Mouse (Mus musculus): Measurements from ENCODE around the gene Mrln. TPM values are rescaled to one million over a fixed set of nuclear protein-coding genes. Genes with fewer than 3 reads are reported as not detected.

The Mrln gene
- polyA plus RNA-seq, 1 experiment from 2014 or later = 1.9 TPM

GRCm38 (mm10) chr10:70174494-70175190 is 29.8 kb upstream of the Mrln start:
- Histone ChIP-seq H3K27ac (no peak overlapping the region), H3K9me3 (no peaks in the 10 kb centered on the region), H3K4me1 (peaks cover 3% of the 10 kb centered on the region; the same call in 1 of the 2 replicates), H3K36me3 (replicated peaks) (peaks cover 7% of the 10 kb centered on the region; the same call in 1 of the 2 replicates), H3K27me3 (replicated peaks) (no peaks in the 10 kb centered on the region), H3K4me3 (no peak overlapping the region), H3K4me2 (no peak overlapping the region), H3K9ac (no peak overlapping the region)
- 80% methylated on average over 16 of the region's 16 CpGs for WGBS
- ATAC-seq (replicated peaks) = no peak

- Histone ChIP-seq H3K9me3 (no peaks in the 10 kb centered on the region), H3K4me3 (no peak overlapping the region), H3K36me3 (replicated peaks) (peaks cover 7% of the 10 kb centered on the region; the same call in 1 of the 2 replicates), H3K4me1 (peaks cover 8% of the 10 kb centered on the region; the same call in 1 of the 2 replicates), H3K9ac (no peak overlapping the region), H3K4me2 (no peak overlapping the region), H3K27me3 (replicated peaks) (no peaks in the 10 kb centered on the region), H3K27ac (no peak overlapping the region)
- WGBS = 91% methylated on average over 9 of the region's 9 CpGs
- ATAC-seq (replicated peaks) = no peak
Measured at GRCm38 (mm10) chr10:70180727-70181126, 23.7 kb upstream of the Mrln start.

GRCm38 (mm10) chr10:70181279-70181972 is 23.0 kb upstream of the Mrln start:
- no peak for ATAC-seq (replicated peaks)
- Histone ChIP-seq H3K27ac (no peak overlapping the region), H3K4me2 (no peak overlapping the region), H3K27me3 (replicated peaks) (no peaks in the 10 kb centered on the region), H3K4me1 (peaks cover 8% of the 10 kb centered on the region; the same call in 1 of the 2 replicates), H3K9ac (no peak overlapping the region), H3K9me3 (no peaks in the 10 kb centered on the region), H3K4me3 (no peak overlapping the region), H3K36me3 (replicated peaks) (peaks cover 7% of the 10 kb centered on the region; the same call in 1 of the 2 replicates)
- WGBS = 88% methylated on average over 11 of the region's 11 CpGs

DNA sequence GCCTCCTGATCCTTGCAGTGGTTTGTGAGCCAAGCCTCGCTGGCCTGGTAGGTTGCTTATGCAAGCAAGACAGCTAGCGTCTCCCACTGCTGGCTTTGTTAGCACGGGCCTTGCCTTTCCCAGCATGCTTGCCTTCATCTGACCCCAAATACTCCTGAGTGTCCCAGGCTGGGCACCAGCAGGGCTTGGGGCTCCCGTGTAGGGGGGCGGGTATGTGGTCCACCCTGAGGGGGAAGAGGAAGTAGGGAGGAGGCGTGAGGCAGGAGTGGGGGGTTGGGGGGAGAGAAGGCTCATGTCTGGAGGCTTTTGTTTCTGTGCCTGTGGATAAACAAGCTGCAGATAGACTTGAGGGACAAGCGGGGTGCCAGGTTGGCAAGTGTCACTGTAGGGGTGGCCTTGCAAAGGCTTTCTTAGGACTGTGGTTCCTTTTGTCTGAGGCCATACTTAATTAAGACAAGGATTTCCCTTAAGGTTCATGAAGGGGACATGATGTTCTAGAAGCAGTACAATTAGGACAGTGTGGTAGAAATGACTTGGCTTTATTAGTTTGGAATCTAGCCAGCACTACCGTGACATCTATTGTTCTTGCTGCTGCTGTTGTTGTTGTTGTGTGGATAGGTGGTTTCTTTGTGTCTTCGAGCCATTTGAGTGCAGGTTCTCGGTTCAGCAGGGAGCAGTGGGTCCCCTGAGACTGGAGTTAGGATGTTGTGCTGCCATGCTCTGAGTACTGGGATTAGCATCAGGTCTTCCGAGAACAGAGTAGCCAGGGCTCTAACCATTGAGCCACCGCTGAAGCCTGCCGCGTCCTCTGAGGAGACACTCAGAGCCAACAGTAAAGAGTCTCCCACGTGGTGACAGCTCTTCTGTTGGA is 21.0 kb upstream of the Mrln start:
- WGBS = 67% methylated on average over 15 of the region's 15 CpGs
- ATAC-seq (replicated peaks) = peak; percentile 39; the same call in 1 of the 2 replicates
- peak overlapping the region; percentile 20 for H3K27ac ChIP-seq

GRCm38 (mm10) chr10:70186136-70186535 is 18.3 kb upstream of the Mrln start:
- no peaks in the 10 kb centered on the region for H3K9me3 ChIP-seq
- ATAC-seq (replicated peaks) = no peak
- H3K27me3 ChIP-seq (replicated peaks) = no peaks in the 10 kb centered on the region
- no peak overlapping the region for H3K4me2 ChIP-seq
- H3K4me1 ChIP-seq = peaks cover 8% of the 10 kb centered on the region; the same call in 1 of the 2 replicates
- H3K36me3 ChIP-seq (replicated peaks) = peaks cover 17% of the 10 kb centered on the region
- WGBS = 82% methylated on average over 9 of the region's 9 CpGs
- H3K9ac ChIP-seq = no peak overlapping the region
- no peak overlapping the region for H3K4me3 ChIP-seq
- no peak overlapping the region for H3K27ac ChIP-seq

More for the DNA sequence above, 21.0 kb upstream of the Mrln start:
- Histone ChIP-seq H3K9ac (no peak overlapping the region), H3K36me3 (replicated peaks) (peaks cover 3% of the 10 kb centered on the region; the same call in 1 of the 2 replicates), H3K9me3 (no peaks in the 10 kb centered on the region), H3K4me3 (no peak overlapping the region), H3K27me3 (replicated peaks) (no peaks in the 10 kb centered on the region), H3K4me2 (no peak overlapping the region), H3K4me1 (peaks cover 8% of the 10 kb centered on the region; the same call in 1 of the 2 replicates)

DNA sequence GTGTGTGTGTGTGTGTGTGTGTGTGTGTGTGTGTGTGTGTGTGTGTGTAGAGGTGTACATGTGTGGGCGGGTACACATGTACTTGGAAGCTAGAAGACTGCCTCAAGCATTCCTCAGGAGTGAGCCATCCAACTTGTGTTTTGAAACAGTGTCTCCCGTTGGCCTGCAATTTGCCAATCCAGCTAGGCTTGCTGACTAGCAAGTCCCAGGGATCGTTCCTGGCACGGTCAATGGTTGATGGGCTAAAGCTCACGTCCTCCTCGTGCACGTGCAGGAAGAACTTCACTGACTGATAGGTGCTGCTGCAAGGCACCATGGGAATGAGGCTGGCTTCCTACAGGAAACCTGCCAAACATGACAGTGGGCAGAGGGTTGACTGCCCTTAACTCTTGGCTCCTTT is 17.9 kb upstream of the Mrln start:
- ATAC-seq (replicated peaks) = no peak
- Histone ChIP-seq H3K4me2 (no peak overlapping the region), H3K27ac (no peak overlapping the region), H3K9me3 (no peaks in the 10 kb centered on the region), H3K4me1 (peaks cover 8% of the 10 kb centered on the region; the same call in 1 of the 2 replicates), H3K9ac (no peak overlapping the region), H3K36me3 (replicated peaks) (peaks cover 17% of the 10 kb centered on the region), H3K27me3 (replicated peaks) (no peaks in the 10 kb centered on the region), H3K4me3 (no peak overlapping the region)
- 97% methylated on average over 7 of the region's 7 CpGs for WGBS

- Histone ChIP-seq H3K9ac (no peak overlapping the region), H3K36me3 (replicated peaks) (peaks cover 21% of the 10 kb centered on the region), H3K27ac (no peak overlapping the region), H3K4me3 (no peak overlapping the region), H3K27me3 (replicated peaks) (no peaks in the 10 kb centered on the region), H3K4me2 (no peak overlapping the region), H3K9me3 (no peaks in the 10 kb centered on the region), H3K4me1 (no peaks in the 10 kb centered on the region)
- 77% methylated on average over 13 of the region's 13 CpGs for WGBS
- no peak for ATAC-seq (replicated peaks)
Measured at GRCm38 (mm10) chr10:70189864-70190263, 14.6 kb upstream of the Mrln start.

DNA sequence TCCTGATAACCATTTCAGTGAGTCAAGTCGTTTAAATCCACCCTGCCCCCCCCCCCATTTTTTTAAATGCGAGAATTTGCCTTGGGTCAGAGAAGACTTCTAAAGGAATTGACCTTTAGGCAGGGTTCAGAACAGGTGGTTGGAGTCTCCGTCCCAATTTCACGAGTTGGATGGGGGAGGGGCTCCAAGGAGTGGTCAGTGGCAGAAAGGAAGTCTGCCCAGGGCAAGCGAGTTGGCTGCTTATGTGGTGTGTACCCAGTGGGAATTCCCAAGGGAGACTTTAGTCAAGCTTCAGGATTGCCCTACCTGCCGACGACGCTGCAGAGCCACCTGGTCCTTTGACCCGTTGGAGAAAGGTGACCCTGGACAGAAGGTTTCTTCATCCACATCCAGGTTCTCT is 10.2 kb upstream of the Mrln start:
- Histone ChIP-seq H3K27me3 (replicated peaks) (no peaks in the 10 kb centered on the region), H3K4me2 (no peak overlapping the region), H3K9ac (no peak overlapping the region), H3K36me3 (replicated peaks) (peaks cover 11% of the 10 kb centered on the region; the same call in 1 of the 2 replicates), H3K27ac (no peak overlapping the region), H3K4me3 (no peak overlapping the region), H3K9me3 (no peaks in the 10 kb centered on the region), H3K4me1 (no peaks in the 10 kb centered on the region)
- WGBS = 79% methylated on average over 9 of the region's 9 CpGs
- no peak for ATAC-seq (replicated peaks)

DNA sequence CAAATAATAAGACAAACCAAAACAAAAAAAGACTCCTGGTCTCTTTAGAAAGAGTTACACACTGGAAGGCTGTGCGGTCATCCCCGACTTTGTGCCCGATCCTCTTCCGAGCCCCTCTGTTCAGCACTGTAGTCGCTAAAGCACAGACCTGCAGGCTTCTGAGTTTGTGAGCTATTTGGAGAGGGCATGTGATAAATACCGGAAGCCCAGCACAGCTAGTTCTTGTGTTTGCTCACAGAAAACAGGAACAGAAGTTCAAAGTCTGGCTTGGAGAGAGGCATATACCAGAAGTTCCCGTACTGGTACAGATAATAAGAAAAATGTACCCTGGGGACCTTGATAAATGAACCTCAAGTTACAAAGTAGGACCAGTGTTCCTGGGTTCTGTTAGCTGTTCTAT is 9.2 kb upstream of the Mrln start:
- 81% methylated on average over 7 of the region's 7 CpGs for WGBS

GRCm38 (mm10) chr10:70195786-70196185 is 8.7 kb upstream of the Mrln start:
- Histone ChIP-seq H3K9me3 (no peaks in the 10 kb centered on the region), H3K4me1 (no peaks in the 10 kb centered on the region), H3K27me3 (replicated peaks) (no peaks in the 10 kb centered on the region), H3K4me2 (no peak overlapping the region), H3K27ac (no peak overlapping the region), H3K9ac (no peak overlapping the region), H3K36me3 (replicated peaks) (peaks cover 5% of the 10 kb centered on the region; the same call in 1 of the 2 replicates), H3K4me3 (no peak overlapping the region)
- WGBS = 54% methylated on average over 7 of the region's 7 CpGs
- ATAC-seq (replicated peaks) = 0 out of 2 replicates have a peak, but pooled peaks have one; percentile 37

More for the DNA sequence above, 9.2 kb upstream of the Mrln start:
- Histone ChIP-seq H3K9me3 (no peaks in the 10 kb centered on the region), H3K4me3 (no peak overlapping the region), H3K4me1 (no peaks in the 10 kb centered on the region), H3K27ac (no peak overlapping the region), H3K27me3 (replicated peaks) (no peaks in the 10 kb centered on the region), H3K9ac (no peak overlapping the region), H3K4me2 (no peak overlapping the region), H3K36me3 (replicated peaks) (peaks cover 5% of the 10 kb centered on the region; the same call in 1 of the 2 replicates)
- no peak for ATAC-seq (replicated peaks)

- no peak overlapping the region for H3K4me3 ChIP-seq
- 89% methylated on average over 6 of the region's 6 CpGs for WGBS
- no peak overlapping the region for H3K9ac ChIP-seq
- H3K36me3 ChIP-seq (replicated peaks) = peaks cover 5% of the 10 kb centered on the region; the same call in 1 of the 2 replicates
- no peak for ATAC-seq (replicated peaks)
- no peaks in the 10 kb centered on the region for H3K9me3 ChIP-seq
- H3K27me3 ChIP-seq (replicated peaks) = no peaks in the 10 kb centered on the region
- H3K4me2 ChIP-seq = no peak overlapping the region
- no peak overlapping the region for H3K27ac ChIP-seq
- no peaks in the 10 kb centered on the region for H3K4me1 ChIP-seq
Measured at GRCm38 (mm10) chr10:70196666-70197065, 7.8 kb upstream of the Mrln start.

GRCm38 (mm10) chr10:70197601-70198000 is 6.9 kb upstream of the Mrln start:
- Histone ChIP-seq H3K27ac (no peak overlapping the region), H3K4me1 (no peaks in the 10 kb centered on the region), H3K9ac (no peak overlapping the region), H3K27me3 (replicated peaks) (no peaks in the 10 kb centered on the region), H3K9me3 (no peaks in the 10 kb centered on the region), H3K36me3 (replicated peaks) (peaks cover 4% of the 10 kb centered on the region; the same call in 1 of the 2 replicates), H3K4me3 (no peak overlapping the region), H3K4me2 (no peak overlapping the region)
- 73% methylated on average over 2 of the region's 2 CpGs for WGBS
- no peak for ATAC-seq (replicated peaks)

All from midbrain, embryonic 15.5 days (tissue).